Mouse (Mus musculus) granulocyte monocyte progenitor cell, adult 5-6 weeks (primary cell): ENCODE measurements at regions not wholly inside any gene's neighbourhood (a gene's known extent, or its start where the extent isn't known, plus 50 kb on each side); places are given as distances from the start of the nearest gene placed in this dataset.

Experiments used
- ATAC-seq: replicated peaks from 2 replicates; pipeline ENCODE4 v1.8.0; 2016; ENCODE audit warnings: mild to moderate bottlenecking, moderate TSS enrichment, inconsistent platforms; ENCODE audit not compliant: poor library complexity, severe bottlenecking

- ATAC-seq: no peak
Measured at GRCm38 (mm10) chr7:68974761-68975579, 225.9 kb upstream of the Arrdc4 start.

DNA sequence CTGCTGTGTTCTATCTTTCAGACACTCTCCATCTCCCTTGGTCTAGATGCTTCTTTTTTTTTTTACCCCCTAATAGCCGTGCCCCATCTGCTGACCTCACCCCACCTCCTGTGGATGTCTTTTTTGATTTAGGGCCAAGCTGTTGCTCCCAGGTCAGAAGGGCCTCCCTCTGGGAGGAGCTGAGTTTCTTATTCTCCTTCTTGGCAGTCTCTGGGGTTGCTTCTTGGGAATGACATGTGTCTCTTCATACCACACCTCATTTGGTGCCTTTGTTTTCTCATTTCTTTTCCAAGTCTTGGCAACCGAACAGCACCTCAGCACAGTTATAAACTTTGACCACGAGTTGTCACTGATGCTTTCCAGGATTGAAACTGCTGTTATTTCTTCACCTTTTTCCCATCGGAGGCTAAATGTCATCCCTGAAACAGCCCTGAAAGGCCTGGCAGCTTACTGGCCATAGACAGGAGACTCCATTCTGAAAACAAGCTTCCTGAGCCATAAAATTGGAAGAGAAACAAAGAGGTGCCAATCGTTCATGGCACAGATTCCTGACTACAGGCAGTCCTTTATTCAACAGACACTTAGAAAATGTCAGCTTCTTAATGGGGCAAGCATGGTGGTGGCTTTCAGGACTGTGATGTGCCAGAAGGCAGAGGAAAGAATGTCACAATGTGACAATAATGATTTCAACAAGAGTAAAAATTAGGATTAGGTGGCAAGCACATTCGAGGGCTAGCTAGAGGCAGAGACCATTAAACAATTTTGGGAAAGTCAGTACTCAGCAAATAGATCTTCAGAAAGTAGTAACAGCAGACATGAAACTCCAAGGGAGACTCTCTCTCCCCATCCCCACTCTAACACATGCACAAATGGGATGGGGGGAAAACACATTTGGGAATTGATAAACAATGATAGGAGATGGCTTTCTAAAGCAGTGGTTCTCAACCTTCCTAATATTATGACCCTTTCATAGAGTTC is 197.1 kb upstream of the Arrdc4 start:
- no peak for ATAC-seq

DNA sequence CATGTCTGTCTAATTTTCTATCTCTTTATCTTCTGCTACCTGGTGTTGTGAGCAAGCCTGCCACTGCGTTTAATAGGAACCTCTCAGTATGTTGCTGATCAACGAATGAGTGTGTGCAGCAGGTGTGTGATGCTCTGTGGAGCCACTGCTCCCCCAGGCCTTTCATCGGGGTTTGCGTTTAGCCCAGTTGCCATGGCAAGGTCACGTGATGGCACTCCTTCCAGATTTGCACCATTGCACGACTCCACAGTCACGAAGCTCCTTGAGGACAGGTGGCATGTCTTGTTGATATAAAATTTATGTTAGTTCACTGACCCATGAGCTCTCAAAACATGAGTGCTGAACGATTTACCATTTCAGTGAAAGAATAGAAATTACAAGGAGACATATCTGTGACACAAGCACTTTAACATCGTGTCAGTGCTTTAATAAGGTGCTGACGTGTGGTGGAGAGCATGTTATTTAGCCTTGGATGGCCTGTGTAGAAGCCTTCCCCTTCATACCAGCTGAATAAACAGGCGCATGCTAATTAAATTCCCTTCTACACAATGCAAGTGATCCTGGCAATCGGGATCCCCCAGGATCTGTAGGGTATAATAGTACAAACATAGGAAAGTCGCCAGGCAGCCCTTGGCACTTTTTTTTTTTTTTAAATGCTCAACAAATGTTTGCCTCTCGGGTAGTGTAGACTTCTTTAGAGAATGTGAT is 181.7 kb upstream of the Arrdc4 start:
- no peak for ATAC-seq

- no peak for ATAC-seq
Measured at GRCm38 (mm10) chr7:68929669-68930068, 180.6 kb upstream of the Arrdc4 start.

DNA sequence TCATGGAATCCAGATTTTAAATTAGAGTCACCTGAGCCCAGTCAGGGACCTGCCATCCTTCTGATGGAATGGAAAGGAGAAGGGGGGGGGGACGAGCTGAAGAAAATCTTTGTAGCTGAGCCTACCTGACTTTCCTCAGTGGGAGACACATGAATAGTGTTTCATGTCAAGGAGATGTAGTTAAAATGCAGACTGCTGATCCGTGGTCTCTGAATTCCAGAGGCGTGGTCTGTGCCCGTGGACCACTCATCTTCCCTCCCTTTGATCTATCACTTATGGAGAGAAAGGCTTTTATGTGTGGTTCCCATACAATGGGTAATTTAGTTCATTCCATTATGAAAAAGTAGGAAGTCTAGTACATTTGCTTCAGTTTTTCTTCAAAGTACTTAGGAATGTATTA is 176.6 kb upstream of the Arrdc4 start:
- no peak for ATAC-seq

DNA sequence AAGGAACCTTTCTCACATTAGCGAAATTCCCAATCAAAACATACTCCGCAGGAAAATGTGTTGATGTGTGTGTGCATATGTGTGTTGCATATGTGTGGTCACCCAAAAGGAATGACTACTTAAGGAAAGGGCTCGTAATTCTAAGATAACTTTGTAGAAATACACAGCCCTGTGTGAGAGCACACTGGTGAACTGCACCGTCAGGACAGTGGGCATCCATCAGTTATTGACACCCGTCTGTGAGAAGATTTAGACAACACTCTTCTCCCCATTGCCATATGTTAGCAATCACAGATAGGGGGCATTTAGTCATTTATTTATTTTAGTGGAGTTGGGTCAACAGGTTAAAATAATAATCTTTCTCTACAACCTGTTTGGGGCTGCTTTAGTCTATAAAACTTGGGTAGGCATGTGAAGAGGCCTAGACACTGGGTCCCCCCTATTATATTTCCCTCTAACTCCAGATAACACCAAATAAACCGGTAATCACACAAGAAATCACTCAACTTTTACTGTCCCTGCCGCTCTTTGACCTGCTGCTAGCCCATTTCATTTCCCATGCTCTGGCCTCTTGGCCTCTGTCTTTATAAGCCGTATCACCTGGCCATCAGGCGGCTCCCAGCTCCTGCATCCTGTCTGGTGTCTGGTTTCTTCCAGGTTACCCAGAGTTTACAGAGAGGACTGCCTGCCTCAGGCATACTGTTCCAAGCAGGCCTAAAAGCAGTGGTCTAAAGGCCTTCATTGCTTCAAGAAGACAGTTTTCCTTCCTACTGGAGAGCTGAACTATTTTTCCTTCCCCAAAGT is 169.8 kb upstream of the Arrdc4 start:
- no peak for ATAC-seq

DNA sequence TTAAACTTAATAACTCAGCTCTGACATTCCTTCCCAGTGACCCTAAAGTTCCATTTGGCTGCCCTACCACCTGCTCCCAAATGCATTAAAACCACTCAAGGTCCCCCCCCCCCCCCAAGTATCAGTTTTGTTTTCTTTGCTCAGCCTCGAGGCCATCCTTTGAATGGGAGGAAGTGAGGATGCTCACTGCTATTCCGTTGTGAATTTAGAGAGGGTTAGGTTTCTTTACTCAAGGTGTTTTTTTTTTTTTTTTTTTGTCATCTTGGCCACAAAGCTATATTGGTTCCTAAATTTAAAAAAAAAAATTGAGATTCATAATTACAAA is 168.8 kb upstream of the Arrdc4 start:
- no peak for ATAC-seq

DNA sequence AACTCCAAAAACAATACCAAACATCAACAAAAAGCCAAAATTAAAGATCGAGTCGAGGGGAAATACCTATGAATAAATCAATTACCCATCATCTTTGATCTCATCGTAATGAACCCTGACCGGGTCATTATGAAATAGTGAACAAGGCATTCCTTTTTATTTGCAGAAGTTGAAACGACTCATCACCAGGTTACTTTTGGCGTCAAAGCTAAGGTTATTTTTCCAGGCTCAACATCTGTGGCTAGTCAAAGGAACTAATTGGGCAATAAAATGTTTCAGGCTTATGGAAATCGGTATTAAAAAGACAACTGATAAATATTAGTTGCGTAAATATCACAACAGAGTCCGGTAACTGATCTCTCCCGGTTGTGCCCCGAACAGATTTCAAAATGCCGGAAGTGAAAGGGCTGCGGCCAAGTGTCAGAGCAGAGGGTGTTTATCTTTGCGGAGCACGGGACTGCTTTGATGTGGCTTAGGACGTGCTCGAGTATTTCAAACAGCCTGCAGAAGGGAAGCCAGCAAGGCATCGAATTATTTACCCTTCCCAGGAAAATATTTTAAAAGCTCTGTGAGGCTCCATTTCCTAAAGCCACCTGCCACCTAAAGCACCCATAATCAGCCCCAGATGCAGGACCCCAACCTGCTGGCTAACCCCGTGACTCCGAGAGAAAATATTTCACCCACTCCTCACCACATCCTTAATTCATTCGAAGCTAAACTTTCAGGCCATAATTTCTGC is 168.3 kb upstream of the Arrdc4 start:
- peak; percentile 95 for ATAC-seq

GRCm38 (mm10) chr7:68915976-68916375 is 166.9 kb upstream of the Arrdc4 start:
- ATAC-seq: no peak

DNA sequence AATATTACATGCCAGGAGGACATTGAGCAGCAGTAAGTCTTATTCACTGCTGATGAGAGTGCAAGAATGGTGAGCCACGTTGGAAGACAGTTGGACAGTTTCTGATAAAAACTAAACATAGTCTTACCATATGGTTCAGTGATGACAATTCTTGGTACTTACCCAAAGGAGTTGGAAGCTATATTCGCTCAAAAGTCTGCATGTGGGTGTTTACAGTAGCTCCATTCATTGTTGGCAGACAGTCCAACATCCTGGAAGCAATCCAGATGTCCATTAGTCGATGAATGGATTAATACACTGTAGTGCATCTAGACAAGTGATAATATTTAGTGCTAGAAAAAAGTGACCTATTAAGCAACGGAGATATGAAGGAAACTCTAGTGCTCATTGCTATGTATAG is 165.3 kb upstream of the Arrdc4 start:
- ATAC-seq: no peak

DNA sequence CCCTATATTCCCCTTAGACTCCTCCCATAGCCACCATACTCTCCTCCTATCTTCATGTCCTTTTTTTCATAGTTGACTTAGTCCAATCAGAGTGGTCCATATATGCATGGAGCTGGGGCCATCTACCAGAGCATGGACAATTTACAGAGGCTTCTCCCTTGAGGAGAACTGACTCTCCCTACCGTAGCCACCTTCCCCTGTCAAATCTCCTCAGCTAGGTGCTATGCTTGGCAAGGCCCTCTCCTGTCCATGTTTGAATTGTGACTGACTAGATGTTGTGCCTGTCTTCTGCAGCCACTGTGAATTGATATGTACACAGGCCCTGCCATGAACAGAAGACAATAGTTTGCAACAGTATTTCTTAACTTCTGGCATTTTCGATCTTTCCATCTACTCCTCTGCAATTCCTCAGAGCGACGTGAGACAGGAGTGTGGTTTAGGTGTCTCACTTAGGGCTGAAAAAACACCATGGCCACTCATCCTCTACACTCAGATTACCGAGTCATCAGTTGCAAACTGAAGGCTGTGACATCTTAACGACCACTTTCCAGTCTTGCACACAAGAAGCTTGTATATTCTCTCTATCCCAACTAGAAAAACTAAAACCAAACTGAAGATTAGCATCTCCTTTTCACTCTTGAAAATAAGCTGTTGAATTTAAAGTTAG is 163.1 kb upstream of the Arrdc4 start:
- ATAC-seq: no peak

GRCm38 (mm10) chr7:68911562-68911961 is 162.5 kb upstream of the Arrdc4 start:
- no peak for ATAC-seq

DNA sequence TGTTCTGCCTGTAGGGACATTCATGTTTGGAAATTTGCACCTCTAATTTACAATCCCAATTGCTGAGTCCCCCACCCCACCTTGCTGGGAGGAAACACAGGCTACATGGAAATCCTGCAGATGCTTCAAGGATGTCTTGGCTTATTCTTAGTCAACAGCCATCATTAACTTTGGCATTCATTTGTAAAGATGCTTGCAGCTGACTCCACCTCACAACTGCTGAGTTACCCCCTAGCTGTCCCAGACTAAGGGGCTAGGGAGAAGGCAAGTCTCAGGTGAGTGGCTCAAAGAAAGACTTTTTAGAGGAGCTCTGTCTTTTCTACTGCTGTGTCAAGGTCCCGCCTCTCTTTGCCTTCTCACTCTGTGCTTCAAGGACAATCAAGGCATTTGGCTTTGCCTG is 160.7 kb upstream of the Arrdc4 start:
- ATAC-seq: no peak

GRCm38 (mm10) chr7:68908401-68908834 is 159.4 kb upstream of the Arrdc4 start:
- no peak for ATAC-seq

- no peak for ATAC-seq
Measured at GRCm38 (mm10) chr7:68907867-68908266, 158.8 kb upstream of the Arrdc4 start.

- ATAC-seq: no peak
Measured at GRCm38 (mm10) chr7:68906771-68907395, 157.8 kb upstream of the Arrdc4 start.

GRCm38 (mm10) chr7:68905793-68906192 is 156.8 kb upstream of the Arrdc4 start:
- no peak for ATAC-seq

GRCm38 (mm10) chr7:68886173-68886572 is 137.1 kb upstream of the Arrdc4 start:
- ATAC-seq: no peak
